Mouse (Mus musculus) CH12.LX (cell line): ENCODE data around the gene Lsr. TPM values are rescaled to one million over a fixed set of nuclear protein-coding genes. Genes with fewer than 3 reads are reported as not detected.

Experiments used
- DNase-seq: peaks from one replicate; pipeline ENCODE4 v3.0.0-alpha.2; 2013; ENCODE audit errors: extremely low read depth
- H3K27ac ChIP-seq: 2 replicates; pipeline ENCODE4 v1.5.1; 2012; ENCODE audit warnings: low read depth, mild to moderate bottlenecking, control low read depth, moderate library complexity; ENCODE audit not compliant: insufficient read depth
- H3K27me3 ChIP-seq: replicated peaks from 2 replicates; pipeline ENCODE3; 2012; ENCODE audit warnings: inconsistent platforms
- H3K36me3 ChIP-seq, 2 experiments: replicated peaks in 1 of 2; 2 replicates each; pipeline versions ENCODE3 to v1.6.1; 2012; ENCODE audit warnings: inconsistent platforms in 1 of 2, low read length in 1 of 2, mild to moderate bottlenecking in 1 of 2, mixed read lengths in 1 of 2, moderate library complexity in 1 of 2; ENCODE audit not compliant: control insufficient read depth in 1 of 2, insufficient read depth in 1 of 2
- H3K4me1 ChIP-seq, 2 experiments: 2 replicates each; pipeline ENCODE4 v1.6.1; 2012; ENCODE audit warnings: inconsistent platforms in 1 of 2, moderate library complexity in 1 of 2; ENCODE audit not compliant: insufficient read depth in 2 of 2, control insufficient read depth in 1 of 2
- H3K4me2 ChIP-seq: 2 replicates; pipeline ENCODE4 v1.6.1; 2012; ENCODE audit warnings: low read depth, mild to moderate bottlenecking, control low read depth; ENCODE audit not compliant: poor library complexity, insufficient read depth, severe bottlenecking
- H3K4me3 ChIP-seq, 3 experiments: fragments of 150-350 bp in 1 of 3; sonication (generic) in 1 of 3; replicated peaks in 1 of 3; 2 replicates each; pipeline versions ENCODE3 to v1.5.1; 2011 to 2012; ENCODE audit warnings: low read depth in 2 of 3, low read length in 2 of 3, mild to moderate bottlenecking in 2 of 3, moderate library complexity in 2 of 3, control low read depth in 1 of 3, improper control_type of control experiment in 1 of 3, inconsistent platforms in 1 of 3, mixed read lengths in 1 of 3; ENCODE audit not compliant: poor library complexity in 1 of 3
- H3K79me2 ChIP-seq: replicated peaks from 2 replicates; pipeline ENCODE4 v1.6.1; 2012; ENCODE audit warnings: mild to moderate bottlenecking, moderate library complexity; ENCODE audit not compliant: control insufficient read depth, poor library complexity, insufficient read depth, severe bottlenecking; ENCODE audit errors: extremely low read depth
- H3K9ac ChIP-seq: 2 replicates; pipeline ENCODE4 v1.6.1; 2012; ENCODE audit warnings: low read depth, mild to moderate bottlenecking, control low read depth, moderate library complexity; ENCODE audit not compliant: insufficient read depth
- H3K9me3 ChIP-seq: replicated peaks from 2 replicates; pipeline ENCODE3; 2012; ENCODE audit warnings: low read length, inconsistent platforms, mixed read lengths
- BHLHE40 ChIP-seq: IDR thresholded peaks from 2 replicates; pipeline ENCODE4 v1.6.1; 2011; ENCODE audit warnings: mild to moderate bottlenecking, low read depth, low read length, improper control_type of control experiment
- E2F4 ChIP-seq: IDR thresholded peaks from 2 replicates; pipeline ENCODE4 v1.6.1; 2011; ENCODE audit warnings: low read depth, low read length, improper control_type of control experiment; ENCODE audit not compliant: insufficient replicate concordance
- ELF1 ChIP-seq: IDR thresholded peaks from 2 replicates; pipeline ENCODE4 v1.6.1; 2014; ENCODE audit warnings: low read depth, mild to moderate bottlenecking, inconsistent platforms, low read length, improper control_type of control experiment
- EP300 ChIP-seq: IDR thresholded peaks from 2 replicates; pipeline ENCODE4 v1.6.1; 2011; ENCODE audit warnings: low read length, improper control_type of control experiment
- GABPA ChIP-seq: IDR thresholded peaks from 2 replicates; pipeline ENCODE4 v1.6.1; 2012; ENCODE audit warnings: low read depth, low read length, improper control_type of control experiment, inconsistent platforms; ENCODE audit not compliant: insufficient replicate concordance
- HCFC1 ChIP-seq: IDR thresholded peaks from 2 replicates; pipeline ENCODE4 v1.6.1; 2012; ENCODE audit warnings: low read depth, mild to moderate bottlenecking, inconsistent platforms, low read length, improper control_type of control experiment
- IRF4 ChIP-seq: IDR thresholded peaks from 2 replicates; pipeline ENCODE4 v1.6.1; 2014; ENCODE audit warnings: low read depth, mild to moderate bottlenecking, inconsistent platforms, low read length, improper control_type of control experiment
- JUN ChIP-seq: IDR thresholded peaks from 2 replicates; pipeline ENCODE4 v1.6.1; 2011; ENCODE audit warnings: low read depth, mild to moderate bottlenecking, low read length, improper control_type of control experiment, moderate library complexity; ENCODE audit not compliant: insufficient read depth
- JUND ChIP-seq: conservative IDR thresholded peaks from 2 replicates; pipeline ENCODE4 v1.6.1; 2011; ENCODE audit warnings: low read depth, low read length, improper control_type of control experiment
- MAX ChIP-seq: IDR thresholded peaks from 2 replicates; pipeline ENCODE4 v1.6.1; 2011; ENCODE audit warnings: low read length, improper control_type of control experiment
- MAZ ChIP-seq: IDR thresholded peaks from 2 replicates; pipeline ENCODE4 v1.6.1; 2012; ENCODE audit warnings: low read depth, mild to moderate bottlenecking, inconsistent platforms, low read length, improper control_type of control experiment, moderate library complexity
- MEF2A ChIP-seq: IDR thresholded peaks from 2 replicates; pipeline ENCODE4 v1.6.1; 2014; ENCODE audit warnings: low read depth, mild to moderate bottlenecking, inconsistent platforms, low read length, improper control_type of control experiment, borderline replicate concordance
- NRF1 ChIP-seq: IDR thresholded peaks from 2 replicates; pipeline ENCODE4 v1.6.1; 2014; ENCODE audit warnings: low read depth, mild to moderate bottlenecking, inconsistent platforms, low read length, improper control_type of control experiment, moderate library complexity
- RCOR1 ChIP-seq: conservative IDR thresholded peaks from 2 replicates; pipeline ENCODE4 v1.6.1; 2012; ENCODE audit warnings: low read depth, mild to moderate bottlenecking, inconsistent platforms, low read length, improper control_type of control experiment
- SMC3 ChIP-seq: IDR thresholded peaks from 2 replicates; pipeline ENCODE4 v1.6.1; 2011; ENCODE audit warnings: low read depth, low read length, improper control_type of control experiment
- USF1 ChIP-seq: IDR thresholded peaks from 2 replicates; pipeline ENCODE4 v1.6.1; 2014; ENCODE audit warnings: low read depth, mild to moderate bottlenecking, inconsistent platforms, low read length, improper control_type of control experiment
- USF2 ChIP-seq: conservative IDR thresholded peaks from 2 replicates; pipeline ENCODE4 v1.6.1; 2011; ENCODE audit warnings: low read depth, low read length, improper control_type of control experiment
- dilution Hi-C: fragments of 300-500 bp; cut with MboI; formaldehyde crosslinking; loops from 2 replicates; pipeline ENCODE4 v1.14.3; 2020; ENCODE audit warnings: low sequenced_read_pairs; ENCODE audit not compliant: extremely low pct_unique_long_range_greater_than_20kb, extremely low pct_ligation_motif_present
- in situ Hi-C: fragments of 300-500 bp; cut with MboI; formaldehyde crosslinking; loops from 3 replicates; pipeline ENCODE4 v1.14.3; 2019; ENCODE audit warnings: low sequenced_read_pairs, low pct_ligation_motif_present, low pct_unique_long_range_greater_than_20kb, mixed read lengths
- polyA plus RNA-seq: library from polyadenylated mRNA; unstranded; fragments of >175 nt; gene quantifications from 2 replicates; pipeline ENCODE4 v1.2.1, GENCODE M21; 2012; ENCODE audit warnings: low read depth; ENCODE audit not compliant: insufficient read length
- total RNA-seq, 2 experiments: library from RNA; depleted of rRNA; stranded (reverse); fragments of 300-350 nt in 1 of 2; fragments of >200 nt in 1 of 2; gene quantifications; 2 replicates each; pipeline ENCODE4 v1.2.3; 2012 to 2014

Gene Lsr
- total RNA-seq (2012; rRNA removed) (0.08 and 0.13 TPM in 2 replicates), total RNA-seq (2014; rRNA removed) (0.12 TPM in 1 of 2 replicates, not detected in the other), polyA plus RNA-seq (not detected in 2 replicates)

- in situ Hi-C loops = no loop called here
Observed at GRCm38 (mm10) chr7:30973251-30973500, at the start of gene Lsr. Lsr (minus strand) TSS chr7:30973464.

GRCm38 (mm10) chr7:31017104-31017901, 44.0 kb upstream of the Lsr start:
- DNase-seq = peak; percentile 69
- TF ChIP-seq E2F4 (no peak), BHLHE40 (0 out of 2 replicates have a peak, but pooled peaks have one; percentile 32)
- Histone ChIP-seq H3K4me1 (peaks cover 4 to 18% of the 10 kb centered on the region in 2 experiments), H3K27me3 (no peaks in the 10 kb centered on the region), H3K9me3 (no peaks in the 10 kb centered on the region), H3K9ac (no peak overlapping the region), H3K27ac (no peak overlapping the region), H3K4me3 (no peak overlapping the region), H3K79me2 (no peaks in the 10 kb centered on the region), H3K4me2 (peak overlapping the region; percentile 34), H3K36me3 (no peaks in the 10 kb centered on the region)
- dilution Hi-C loops (no loop called here), in situ Hi-C loops (no loop called here)

More at GRCm38 (mm10) chr7:30973251-30973500, at the start of gene Lsr:
- H3K4me1 ChIP-seq = peaks cover 0 to 4% of the 10 kb centered on the region in 2 experiments; a peak in 1 of 4 replicates
- no peak for DNase-seq
- dilution Hi-C loops = no loop called here
- no peak within 1 kb of the TSS for H3K9ac ChIP-seq
- H3K27me3 ChIP-seq = no peaks in the 10 kb centered on the region
- no peak for TF ChIP-seq NRF1
- no peak for TF ChIP-seq USF1
- TF ChIP-seq GABPA = no peak
- TF ChIP-seq MAX = no peak
- TF ChIP-seq JUN = no peak
- TF ChIP-seq BHLHE40 = no peak
- TF ChIP-seq MEF2A = no peak
- no peak for TF ChIP-seq RCOR1
- no peak for TF ChIP-seq HCFC1
- TF ChIP-seq E2F4 = no peak
- TF ChIP-seq SMC3 = no peak
- TF ChIP-seq USF2 = no peak
- no peak for TF ChIP-seq EP300
- TF ChIP-seq IRF4 = no peak
- no peak for TF ChIP-seq JUND
- TF ChIP-seq ELF1 = no peak
- TF ChIP-seq MAZ = no peak
- TF ChIP-seq, all 38 proteins: peak for 0
- H3K27ac ChIP-seq = no peak within 1 kb of the TSS
- H3K9me3 ChIP-seq = peaks cover 7% of the 10 kb centered on the region
- H3K4me2 ChIP-seq = peak within 1 kb of the TSS; percentile 68
- no peaks in the 10 kb centered on the region for H3K36me3 ChIP-seq
- H3K79me2 ChIP-seq = no peaks in the 10 kb centered on the region
- H3K4me3 ChIP-seq = peak within 1 kb of the TSS in 1 of 3 experiments; percentile 21
